Mouse (Mus musculus) embryonic facial prominence, embryonic 10.5 days (tissue): ENCODE data around the gene Fam129c. TPM values are rescaled to one million over a fixed set of nuclear protein-coding genes. Genes with fewer than 3 reads are reported as not detected.

Experiments
- DNase-seq: peaks from one replicate; pipeline ENCODE4 v3.0.0-alpha.2; 2017; ENCODE audit warnings: low spot score
- H3K27ac ChIP-seq: fragments of 300-500 bp; sonication (generic); replicated peaks from 2 replicates; pipeline ENCODE4 v1.5.1; 2016; ENCODE audit warnings: mild to moderate bottlenecking
- H3K27me3 ChIP-seq: fragments of 300-500 bp; sonication (generic); replicated peaks from 2 replicates; pipeline ENCODE4 v1.6.1; 2016; ENCODE audit warnings: low read depth, mild to moderate bottlenecking; ENCODE audit not compliant: poor library complexity, severe bottlenecking
- H3K36me3 ChIP-seq: fragments of 300-500 bp; sonication (generic); replicated peaks from 2 replicates; pipeline ENCODE4 v1.6.1; 2016; ENCODE audit warnings: mild to moderate bottlenecking, moderate library complexity
- H3K4me1 ChIP-seq: fragments of 300-500 bp; sonication (generic); 2 replicates; pipeline ENCODE4 v1.6.1; 2016
- H3K4me3 ChIP-seq: fragments of 300-500 bp; sonication (generic); 2 replicates; pipeline ENCODE4 v1.5.1; 2016; ENCODE audit warnings: mild to moderate bottlenecking, moderate library complexity
- H3K9me3 ChIP-seq: fragments of 300-500 bp; sonication (generic); 2 replicates; pipeline ENCODE4 v1.6.1; 2016; ENCODE audit warnings: mild to moderate bottlenecking
- WGBS: fragments of 180-500 bp; shearing (Covaris S2); methylation state at CpG from one replicate; pipeline ENCODE4 v1.1.7; 2016; 5-methylcytosine and 5-hydroxymethylcytosine counted together
- polyA plus RNA-seq: library from polyadenylated mRNA; unstranded; fragments of >200 nt; fragmentation: Nextera tagmentation; extraction: Ambion mirVana; gene quantifications from 2 replicates; pipeline ENCODE4 v1.2.1, GENCODE M21; 2016

Fam129c gene
- polyA plus RNA-seq, 1 experiment from 2014 or later = 5.0 TPM

DNA sequence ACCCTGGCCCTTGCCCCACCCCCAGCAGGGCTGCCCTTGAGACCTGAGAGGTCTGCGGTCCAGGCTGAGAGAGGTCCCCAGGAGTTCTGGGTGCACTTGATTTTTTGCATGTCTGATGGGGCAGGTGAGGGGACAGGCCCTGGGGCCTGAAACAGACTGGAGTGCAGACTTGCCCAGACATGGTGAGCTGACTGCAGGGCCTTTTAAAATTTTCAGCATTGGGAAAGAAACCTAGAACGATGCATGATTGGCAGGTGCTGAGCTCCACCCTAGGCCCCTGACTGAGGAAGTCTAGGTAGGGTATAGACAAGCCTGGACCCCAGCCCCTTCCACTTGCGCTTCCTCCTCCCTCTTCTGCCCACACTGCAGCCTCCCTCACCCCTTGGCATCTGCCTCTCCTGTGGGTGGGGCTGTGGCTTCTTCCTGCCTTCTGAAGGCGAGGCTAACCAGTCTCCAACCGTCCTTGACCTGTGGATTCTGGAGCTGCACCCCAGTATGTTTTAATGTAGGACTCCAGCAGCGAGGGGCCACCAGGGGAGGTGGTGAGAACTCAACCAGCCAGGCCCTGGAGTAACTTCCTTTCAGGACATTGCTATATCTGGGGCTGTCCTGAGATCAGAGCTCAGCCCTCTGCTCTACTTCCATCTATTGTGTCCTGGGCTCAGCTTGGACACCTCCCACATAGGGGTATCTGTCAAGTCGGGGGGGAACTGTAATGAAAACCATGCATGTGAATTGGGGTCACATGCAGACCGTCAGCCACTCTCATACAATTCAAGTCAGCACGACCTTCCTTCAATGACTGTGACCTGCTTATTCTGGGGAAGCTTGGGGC, 30.0 kb downstream of the Fam129c start:
- DNase-seq = no peak
- H3K4me3 ChIP-seq = no peak overlapping the region
- WGBS = 45% methylated on average over 9 of the region's 9 CpGs
- peaks cover 39% of the 10 kb centered on the region for H3K36me3 ChIP-seq
- peaks cover 19% of the 10 kb centered on the region for H3K9me3 ChIP-seq
- H3K27me3 ChIP-seq = peaks cover 31% of the 10 kb centered on the region
- 0 out of 2 replicates have a peak overlapping the region, but pooled peaks have one; percentile 10 for H3K27ac ChIP-seq
- H3K4me1 ChIP-seq = peaks cover 35% of the 10 kb centered on the region

DNA sequence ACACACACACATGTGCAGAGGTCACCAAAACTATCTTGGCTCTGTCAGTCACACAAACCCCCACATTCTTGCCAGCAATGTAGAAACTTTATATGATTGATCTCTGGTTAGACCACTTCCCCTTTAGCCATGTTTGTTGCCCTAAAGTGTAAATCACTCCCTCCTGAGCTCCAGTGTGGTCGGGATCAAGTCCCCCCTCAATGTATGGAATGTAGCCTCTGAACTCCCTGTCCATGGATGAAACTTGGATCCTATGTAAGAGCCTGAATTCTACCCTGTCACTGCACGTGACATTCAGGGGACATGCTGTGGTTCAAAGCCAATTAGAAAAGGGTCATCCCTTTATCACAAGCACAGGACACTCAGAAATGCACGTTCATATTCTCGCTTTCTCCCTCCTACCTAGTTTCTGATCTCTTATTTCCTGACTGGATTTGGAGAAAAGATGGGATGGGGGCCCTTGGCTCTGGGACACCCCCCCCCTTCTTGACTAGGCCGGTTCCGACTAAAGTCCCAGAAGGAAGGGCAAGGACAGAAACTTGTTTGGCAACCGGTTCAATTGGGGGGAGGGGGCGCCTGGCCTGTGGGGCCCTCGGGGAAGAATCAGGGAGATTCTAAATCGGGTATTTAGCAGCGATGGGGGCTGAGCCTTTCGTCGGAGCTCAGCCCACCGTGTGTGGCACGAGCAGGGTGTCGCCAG, 31.1 kb downstream of the Fam129c start:
- H3K36me3 ChIP-seq = peaks cover 29% of the 10 kb centered on the region
- no peak for DNase-seq
- peaks cover 18% of the 10 kb centered on the region for H3K9me3 ChIP-seq
- peaks cover 41% of the 10 kb centered on the region for H3K27me3 ChIP-seq
- H3K4me1 ChIP-seq = peaks cover 39% of the 10 kb centered on the region
- H3K4me3 ChIP-seq = peak overlapping the region; percentile 65
- WGBS = 7% methylated on average over 16 of the region's 16 CpGs
- H3K27ac ChIP-seq = peak overlapping the region; percentile 87

GRCm38 (mm10) chr8:71629096-71629697, 31.7 kb downstream of the Fam129c start:
- Histone ChIP-seq H3K36me3 (peaks cover 22% of the 10 kb centered on the region), H3K27me3 (peaks cover 48% of the 10 kb centered on the region), H3K4me3 (peak overlapping the region; percentile 65), H3K4me1 (peaks cover 46% of the 10 kb centered on the region), H3K9me3 (peaks cover 15% of the 10 kb centered on the region), H3K27ac (peak overlapping the region; percentile 87)
- WGBS = under 1% methylated on average over 55 of the region's 55 CpGs
- DNase-seq = peak; percentile 97

- peaks cover 54% of the 10 kb centered on the region for H3K27me3 ChIP-seq
- peak overlapping the region; percentile 65 for H3K4me3 ChIP-seq
- DNase-seq = peak; percentile 64
- 4% methylated on average over 25 of the region's 25 CpGs for WGBS
- H3K9me3 ChIP-seq = peaks cover 15% of the 10 kb centered on the region
- H3K4me1 ChIP-seq = peaks cover 52% of the 10 kb centered on the region
- peaks cover 16% of the 10 kb centered on the region for H3K36me3 ChIP-seq
- peak overlapping the region; percentile 87 for H3K27ac ChIP-seq
Measured at GRCm38 (mm10) chr8:71629781-71630212, 32.3 kb downstream of the Fam129c start.

- Histone ChIP-seq H3K27ac (no peak overlapping the region), H3K27me3 (peaks cover 63% of the 10 kb centered on the region), H3K4me1 (peaks cover 52% of the 10 kb centered on the region), H3K36me3 (peaks cover 7% of the 10 kb centered on the region), H3K9me3 (peaks cover 15% of the 10 kb centered on the region), H3K4me3 (no peak overlapping the region)
- DNase-seq = no peak
- WGBS = 87% methylated on average over 6 of the region's 6 CpGs
Measured at GRCm38 (mm10) chr8:71630761-71631160, 33.3 kb downstream of the Fam129c start.

GRCm38 (mm10) chr8:71631897-71632296, 34.4 kb downstream of the Fam129c start:
- Histone ChIP-seq H3K36me3 (no peaks in the 10 kb centered on the region), H3K4me1 (peaks cover 55% of the 10 kb centered on the region), H3K27me3 (peaks cover 73% of the 10 kb centered on the region), H3K27ac (no peak overlapping the region), H3K9me3 (peaks cover 15% of the 10 kb centered on the region), H3K4me3 (no peak overlapping the region)
- DNase-seq = no peak
- WGBS = 62% methylated on average over 2 of the region's 2 CpGs

GRCm38 (mm10) chr8:71633164-71633563, 35.7 kb downstream of the Fam129c start:
- peak; percentile 70 for DNase-seq
- WGBS = 3% methylated on average over 19 of the region's 22 CpGs
- Histone ChIP-seq H3K27ac (no peak overlapping the region; the same call in 1 of the 2 replicates), H3K4me1 (peaks cover 43% of the 10 kb centered on the region), H3K36me3 (no peaks in the 10 kb centered on the region), H3K27me3 (peaks cover 83% of the 10 kb centered on the region), H3K9me3 (peaks cover 15% of the 10 kb centered on the region), H3K4me3 (peak overlapping the region; percentile 46)

GRCm38 (mm10) chr8:71633981-71634667, 36.7 kb downstream of the Fam129c start:
- DNase-seq = peak; percentile 88
- WGBS = 3% methylated on average over 26 of the region's 26 CpGs
- Histone ChIP-seq H3K4me1 (peaks cover 33% of the 10 kb centered on the region), H3K27ac (peak overlapping the region; percentile 7; the same call in 1 of the 2 replicates), H3K27me3 (peaks cover 90% of the 10 kb centered on the region), H3K4me3 (peak overlapping the region; percentile 46), H3K36me3 (no peaks in the 10 kb centered on the region), H3K9me3 (peaks cover 15% of the 10 kb centered on the region)

DNA sequence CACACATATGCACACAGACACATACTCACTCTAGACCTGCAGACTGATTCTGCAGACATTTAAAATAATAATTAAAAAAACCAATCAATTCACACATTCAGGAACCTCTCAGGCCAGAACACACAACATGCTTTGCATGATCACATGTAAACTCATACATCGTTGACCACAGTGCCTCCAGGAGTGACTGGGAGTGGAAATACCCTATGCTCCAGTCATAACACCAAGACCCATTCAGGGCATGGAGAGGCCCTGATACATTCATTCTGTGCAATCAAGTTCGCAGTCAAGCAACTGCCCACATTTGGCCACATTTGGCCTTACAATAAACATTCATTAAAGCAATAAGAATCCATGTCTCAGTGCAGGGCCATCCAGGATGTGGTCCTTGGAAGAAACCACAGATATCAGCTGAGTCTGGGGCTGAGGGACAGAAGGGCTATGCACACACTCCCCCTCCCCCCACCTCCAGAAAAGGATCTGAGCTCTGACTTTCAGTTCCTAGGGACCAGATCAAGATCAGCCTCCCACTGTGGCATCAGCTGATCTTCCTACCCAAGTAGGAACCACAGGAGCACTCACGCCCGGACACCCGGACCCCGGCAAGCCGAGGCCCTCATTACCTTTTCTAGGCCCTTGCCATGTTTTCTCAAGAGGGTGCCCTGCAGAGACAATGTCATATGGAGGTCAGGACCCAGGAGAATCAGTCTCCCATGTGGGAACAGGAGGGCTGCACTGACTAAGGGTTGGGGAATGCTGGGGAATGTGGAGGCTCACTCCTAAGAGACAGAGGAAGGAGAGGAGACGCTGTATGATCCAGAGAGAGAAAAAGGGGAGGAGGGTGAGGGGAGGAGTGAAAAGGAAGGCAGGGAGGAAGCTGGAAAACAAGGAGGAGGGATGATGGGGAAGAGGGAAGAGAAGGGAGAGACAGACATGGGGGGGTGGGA, 40.0 kb downstream of the Fam129c start:
- H3K36me3 ChIP-seq = no peaks in the 10 kb centered on the region
- H3K4me1 ChIP-seq = peaks cover 20% of the 10 kb centered on the region
- DNase-seq = no peak
- H3K9me3 ChIP-seq = peaks cover 10% of the 10 kb centered on the region
- no peak overlapping the region for H3K27ac ChIP-seq
- no peak overlapping the region for H3K4me3 ChIP-seq
- 62% methylated on average over 8 of the region's 8 CpGs for WGBS
- peaks cover 61% of the 10 kb centered on the region for H3K27me3 ChIP-seq

DNA sequence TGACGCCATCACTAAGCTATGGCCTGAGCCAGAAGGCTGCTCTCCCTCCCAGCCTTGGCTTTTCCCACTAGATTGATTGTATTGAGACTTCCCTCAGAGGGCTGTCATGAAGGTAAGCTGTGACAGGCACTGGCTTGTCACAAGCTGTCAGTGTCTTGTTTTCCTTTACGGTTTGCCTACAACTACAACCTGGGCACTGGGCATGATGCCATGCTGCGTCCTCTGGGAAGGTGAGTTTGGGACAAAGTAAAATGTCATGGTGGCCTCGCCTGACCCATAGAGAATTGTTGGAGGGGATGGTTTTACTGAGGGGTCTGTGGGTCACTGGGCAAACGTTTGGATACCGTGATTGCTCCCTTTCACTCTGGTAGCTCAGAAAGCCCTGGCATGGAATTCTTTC, 40.9 kb downstream of the Fam129c start:
- H3K27me3 ChIP-seq = peaks cover 57% of the 10 kb centered on the region
- WGBS = 75% methylated on average over 6 of the region's 6 CpGs
- H3K4me1 ChIP-seq = peaks cover 18% of the 10 kb centered on the region

GRCm38 (mm10) chr8:71639318-71639717, 41.9 kb downstream of the Fam129c start:
- peaks cover 8% of the 10 kb centered on the region for H3K4me1 ChIP-seq
- H3K9me3 ChIP-seq = no peaks in the 10 kb centered on the region
- DNase-seq = no peak
- no peak overlapping the region for H3K4me3 ChIP-seq
- no peaks in the 10 kb centered on the region for H3K36me3 ChIP-seq
- 87% methylated on average over 4 of the region's 4 CpGs for WGBS
- H3K27me3 ChIP-seq = peaks cover 47% of the 10 kb centered on the region
- H3K27ac ChIP-seq = no peak overlapping the region

More for the DNA sequence above, 40.9 kb downstream of the Fam129c start:
- no peak for DNase-seq
- H3K27ac ChIP-seq = no peak overlapping the region
- peaks cover 1% of the 10 kb centered on the region for H3K9me3 ChIP-seq
- H3K36me3 ChIP-seq = no peaks in the 10 kb centered on the region
- no peak overlapping the region for H3K4me3 ChIP-seq
